Mouse (Mus musculus): ENCODE results near the gene Cdh1. TPM values are rescaled to one million over a fixed set of nuclear protein-coding genes. Genes with fewer than 3 reads are reported as not detected.

Cdh1 gene
- total RNA-seq, 2 experiments from 2014 or later: 0.95 to 1.4 TPM

- no peak for DNase-seq
Observed at GRCm38 (mm10) chr8:106623016-106623415, 19.9 kb downstream of the Cdh1 start.

- DNase-seq: no peak
Observed at GRCm38 (mm10) chr8:106623451-106623850, 20.3 kb downstream of the Cdh1 start.

- no peak for DNase-seq
Observed at GRCm38 (mm10) chr8:106623954-106624353, 20.8 kb downstream of the Cdh1 start.

GRCm38 (mm10) chr8:106624743-106625142 is 21.6 kb downstream of the Cdh1 start:
- no peak for DNase-seq

GRCm38 (mm10) chr8:106626096-106626865 is 23.1 kb downstream of the Cdh1 start:
- no peak for DNase-seq

GRCm38 (mm10) chr8:106628291-106628964 is 25.3 kb downstream of the Cdh1 start:
- no peak for DNase-seq

GRCm38 (mm10) chr8:106629456-106629855 is 26.3 kb downstream of the Cdh1 start:
- DNase-seq: no peak

- DNase-seq: no peak
Observed at GRCm38 (mm10) chr8:106631904-106632303, 28.8 kb downstream of the Cdh1 start.

GRCm38 (mm10) chr8:106632650-106633049 is 29.5 kb downstream of the Cdh1 start:
- no peak for DNase-seq

- no peak for DNase-seq
Observed at GRCm38 (mm10) chr8:106633361-106634158, 30.4 kb downstream of the Cdh1 start.

- no peak for DNase-seq
Observed at GRCm38 (mm10) chr8:106635284-106635683, 32.1 kb downstream of the Cdh1 start.

GRCm38 (mm10) chr8:106637446-106637845 is 34.3 kb downstream of the Cdh1 start:
- no peak for DNase-seq

GRCm38 (mm10) chr8:106638768-106639295 is 35.7 kb downstream of the Cdh1 start:
- DNase-seq: no peak

- DNase-seq: no peak
Observed at GRCm38 (mm10) chr8:106640212-106640611, 37.1 kb downstream of the Cdh1 start.

- DNase-seq: no peak
Observed at GRCm38 (mm10) chr8:106640921-106641320, 37.8 kb downstream of the Cdh1 start.

GRCm38 (mm10) chr8:106642172-106642571 is 39.0 kb downstream of the Cdh1 start:
- DNase-seq: no peak

- no peak for DNase-seq
Observed at GRCm38 (mm10) chr8:106643100-106643499, 39.9 kb downstream of the Cdh1 start.

- no peak for DNase-seq
Observed at GRCm38 (mm10) chr8:106644957-106645356, 41.8 kb downstream of the Cdh1 start.

GRCm38 (mm10) chr8:106646153-106646552 is 43.0 kb downstream of the Cdh1 start:
- DNase-seq: no peak

- no peak for DNase-seq
Observed at GRCm38 (mm10) chr8:106646731-106647130, 43.6 kb downstream of the Cdh1 start.

- peak; percentile 76 for DNase-seq
Observed at GRCm38 (mm10) chr8:106647387-106647786, 44.2 kb downstream of the Cdh1 start.

GRCm38 (mm10) chr8:106648421-106648820 is 45.3 kb downstream of the Cdh1 start:
- no peak for DNase-seq

GRCm38 (mm10) chr8:106651994-106652393 is 48.8 kb downstream of the Cdh1 start:
- DNase-seq: no peak
